Mouse (Mus musculus): ENCODE measurements at regions not wholly inside any gene's neighbourhood (a gene's known extent, or its start where the extent isn't known, plus 50 kb on each side); places are given as distances from the start of the nearest gene placed in this dataset.
A peak's percentile ranks its signal among the peaks of the same experiment; 100 is the strongest.

- Histone ChIP-seq H3K36me3 (replicated peaks; ENCODE audit: control insufficient read depth, insufficient read depth, low read depth) (no peaks in the 10 kb centered on the region), H3K9me3 (ENCODE audit: control insufficient read depth, low read length) (no peaks in the 10 kb centered on the region), H3K27me3 (ENCODE audit: control insufficient read depth, insufficient read depth, low read length) (no peaks in the 10 kb centered on the region), H3K9ac (replicated peaks) (no peak overlapping the region), H3K4me1 (replicated peaks; ENCODE audit: control insufficient read depth in 2 of 2, insufficient read depth in 2 of 2, low read length in 1 of 2) (no peaks in the 10 kb centered on the region), H3K4me2 (ENCODE audit: low read depth) (no peak overlapping the region), H3K4me3 (ENCODE audit: insufficient read depth in 1 of 2, low read depth in 2 of 2, low read length in 2 of 2) (no peak overlapping the region), H3K27ac (no peak overlapping the region)
- TF ChIP-seq CTCF (IDR thresholded peaks at IDR 0.05; ENCODE audit: low read depth) (no peak), EP300 (IDR thresholded peaks at IDR 0.05; ENCODE audit: low read depth) (no peak)
- ATAC-seq (ENCODE audit: insufficient read depth) (no peak), DNase-seq (ENCODE audit: low read depth in 3 of 3, low spot score in 3 of 3) (no peak)
- 72% methylated on average over 9 of the region's 9 CpGs for WGBS (ENCODE audit: insufficient replicate concordance)
Observed at GRCm38 (mm10) chr15:93982091-93982490, 386.4 kb upstream of the Prickle1 start.

GRCm38 (mm10) chr15:93977494-93977893 is 381.8 kb upstream of the Prickle1 start:
- peak; percentile 59; the same call in 1 of the 2 replicates for ATAC-seq (ENCODE audit: insufficient read depth)
- 33% methylated on average over 5 of the region's 5 CpGs for WGBS (ENCODE audit: insufficient replicate concordance)
- Histone ChIP-seq H3K9ac (replicated peaks) (no peak overlapping the region), H3K4me1 (replicated peaks; ENCODE audit: control insufficient read depth in 2 of 2, insufficient read depth in 2 of 2, low read length in 1 of 2) (peaks cover 0 to 2% of the 10 kb centered on the region in 2 experiments; a peak in 2 of 4 replicates), H3K4me2 (ENCODE audit: low read depth) (no peak overlapping the region), H3K27ac (no peak overlapping the region), H3K27me3 (ENCODE audit: control insufficient read depth, insufficient read depth, low read length) (no peaks in the 10 kb centered on the region), H3K36me3 (replicated peaks; ENCODE audit: control insufficient read depth, insufficient read depth, low read depth) (no peaks in the 10 kb centered on the region), H3K9me3 (ENCODE audit: control insufficient read depth, low read length) (no peaks in the 10 kb centered on the region), H3K4me3 (ENCODE audit: insufficient read depth in 1 of 2, low read depth in 2 of 2, low read length in 2 of 2) (no peak overlapping the region)
- TF ChIP-seq CTCF (IDR thresholded peaks at IDR 0.05; ENCODE audit: low read depth) (0 out of 2 replicates have a peak, but pooled peaks have one; percentile 8), EP300 (IDR thresholded peaks at IDR 0.05; ENCODE audit: low read depth) (0 out of 2 replicates have a peak, but pooled peaks have one; percentile 18)
- no peak for DNase-seq (ENCODE audit: low read depth in 3 of 3, low spot score in 3 of 3)

- TF ChIP-seq EP300 (IDR thresholded peaks at IDR 0.05; ENCODE audit: low read depth) (no peak), CTCF (IDR thresholded peaks at IDR 0.05; ENCODE audit: low read depth) (no peak)
- no peak overlapping the region for H3K9ac ChIP-seq (replicated peaks)
- H3K27me3 ChIP-seq (ENCODE audit: control insufficient read depth, insufficient read depth, low read length), result no peaks in the 10 kb centered on the region
- WGBS (ENCODE audit: insufficient replicate concordance), result 10% methylated on average over 7 of the region's 7 CpGs
- H3K4me3 ChIP-seq (ENCODE audit: insufficient read depth in 1 of 2, low read depth in 2 of 2, low read length in 2 of 2), result no peak overlapping the region
- peaks cover 0 to 2% of the 10 kb centered on the region in 2 experiments; a peak in 2 of 4 replicates for H3K4me1 ChIP-seq (replicated peaks; ENCODE audit: control insufficient read depth in 2 of 2, insufficient read depth in 2 of 2, low read length in 1 of 2)
- DNase-seq (ENCODE audit: low read depth in 3 of 3, low spot score in 3 of 3) (no peak), ATAC-seq (ENCODE audit: insufficient read depth) (no peak)
- H3K9me3 ChIP-seq (ENCODE audit: control insufficient read depth, low read length), result no peaks in the 10 kb centered on the region
- H3K36me3 ChIP-seq (replicated peaks; ENCODE audit: control insufficient read depth, insufficient read depth, low read depth), result no peaks in the 10 kb centered on the region
- H3K27ac ChIP-seq, result no peak overlapping the region
- H3K4me2 ChIP-seq (ENCODE audit: low read depth), result no peak overlapping the region
Observed at GRCm38 (mm10) chr15:93974727-93975126, 379.0 kb upstream of the Prickle1 start.

GRCm38 (mm10) chr15:93972979-93973378 is 377.3 kb upstream of the Prickle1 start:
- Histone ChIP-seq H3K4me2 (ENCODE audit: low read depth) (no peak overlapping the region), H3K4me3 (ENCODE audit: insufficient read depth in 1 of 2, low read depth in 2 of 2, low read length in 2 of 2) (no peak overlapping the region), H3K4me1 (replicated peaks; ENCODE audit: control insufficient read depth in 2 of 2, insufficient read depth in 2 of 2, low read length in 1 of 2) (peaks cover 0 to 2% of the 10 kb centered on the region in 2 experiments; a peak in 2 of 4 replicates), H3K27me3 (ENCODE audit: control insufficient read depth, insufficient read depth, low read length) (no peaks in the 10 kb centered on the region), H3K9me3 (ENCODE audit: control insufficient read depth, low read length) (no peaks in the 10 kb centered on the region), H3K9ac (replicated peaks) (no peak overlapping the region), H3K36me3 (replicated peaks; ENCODE audit: control insufficient read depth, insufficient read depth, low read depth) (no peaks in the 10 kb centered on the region), H3K27ac (no peak overlapping the region)
- TF ChIP-seq CTCF (IDR thresholded peaks at IDR 0.05; ENCODE audit: low read depth) (no peak), EP300 (IDR thresholded peaks at IDR 0.05; ENCODE audit: low read depth) (no peak)
- 53% methylated on average over 5 of the region's 5 CpGs for WGBS (ENCODE audit: insufficient replicate concordance)
- DNase-seq (ENCODE audit: low read depth in 3 of 3, low spot score in 3 of 3) (no peak), ATAC-seq (ENCODE audit: insufficient read depth) (no peak)

GRCm38 (mm10) chr15:93961950-93962349 is 366.3 kb upstream of the Prickle1 start:
- Histone ChIP-seq H3K9me3 (ENCODE audit: control insufficient read depth, low read length) (no peaks in the 10 kb centered on the region), H3K27ac (no peak overlapping the region), H3K4me3 (ENCODE audit: insufficient read depth in 1 of 2, low read depth in 2 of 2, low read length in 2 of 2) (no peak overlapping the region), H3K9ac (replicated peaks) (no peak overlapping the region), H3K36me3 (replicated peaks; ENCODE audit: control insufficient read depth, insufficient read depth, low read depth) (no peaks in the 10 kb centered on the region), H3K4me1 (replicated peaks; ENCODE audit: control insufficient read depth in 2 of 2, insufficient read depth in 2 of 2, low read length in 1 of 2) (no peaks in the 10 kb centered on the region), H3K4me2 (ENCODE audit: low read depth) (no peak overlapping the region), H3K27me3 (ENCODE audit: control insufficient read depth, insufficient read depth, low read length) (no peaks in the 10 kb centered on the region)
- TF ChIP-seq CTCF (IDR thresholded peaks at IDR 0.05; ENCODE audit: low read depth), result no peak
- no peak for TF ChIP-seq EP300 (IDR thresholded peaks at IDR 0.05; ENCODE audit: low read depth)
- ATAC-seq (ENCODE audit: insufficient read depth) (no peak), DNase-seq (ENCODE audit: low read depth in 3 of 3, low spot score in 3 of 3) (no peak)

Data from liver, embryonic 14.5 days (tissue).